Mouse (Mus musculus) CH12.LX (cell line): Measurements from ENCODE around the gene Ermap. TPM values are rescaled to one million over a fixed set of nuclear protein-coding genes. Genes with fewer than 3 reads are reported as not detected.
A peak's percentile ranks its signal among the peaks of the same experiment; 100 is the strongest.

Source experiments
- DNase-seq: peaks from one replicate; pipeline ENCODE4 v3.0.0-alpha.2; 2013; ENCODE audit errors: extremely low read depth
- H3K27ac ChIP-seq: 2 replicates; pipeline ENCODE4 v1.5.1; 2012; ENCODE audit warnings: low read depth, mild to moderate bottlenecking, control low read depth, moderate library complexity; ENCODE audit not compliant: insufficient read depth
- H3K27me3 ChIP-seq: replicated peaks from 2 replicates; pipeline ENCODE3; 2012; ENCODE audit warnings: inconsistent platforms
- H3K36me3 ChIP-seq, 2 experiments: replicated peaks in 1 of 2; 2 replicates each; pipeline versions ENCODE3 to v1.6.1; 2012; ENCODE audit warnings: inconsistent platforms in 1 of 2, low read length in 1 of 2, mild to moderate bottlenecking in 1 of 2, mixed read lengths in 1 of 2, moderate library complexity in 1 of 2; ENCODE audit not compliant: control insufficient read depth in 1 of 2, insufficient read depth in 1 of 2
- H3K4me1 ChIP-seq, 2 experiments: 2 replicates each; pipeline ENCODE4 v1.6.1; 2012; ENCODE audit warnings: inconsistent platforms in 1 of 2, moderate library complexity in 1 of 2; ENCODE audit not compliant: insufficient read depth in 2 of 2, control insufficient read depth in 1 of 2
- H3K4me2 ChIP-seq: 2 replicates; pipeline ENCODE4 v1.6.1; 2012; ENCODE audit warnings: low read depth, mild to moderate bottlenecking, control low read depth; ENCODE audit not compliant: poor library complexity, insufficient read depth, severe bottlenecking
- H3K4me3 ChIP-seq, 3 experiments: fragments of 150-350 bp in 1 of 3; sonication (generic) in 1 of 3; replicated peaks in 1 of 3; 2 replicates each; pipeline versions ENCODE3 to v1.5.1; 2011 to 2012; ENCODE audit warnings: low read depth in 2 of 3, low read length in 2 of 3, mild to moderate bottlenecking in 2 of 3, moderate library complexity in 2 of 3, control low read depth in 1 of 3, improper control_type of control experiment in 1 of 3, inconsistent platforms in 1 of 3, mixed read lengths in 1 of 3; ENCODE audit not compliant: poor library complexity in 1 of 3
- H3K79me2 ChIP-seq: replicated peaks from 2 replicates; pipeline ENCODE4 v1.6.1; 2012; ENCODE audit warnings: mild to moderate bottlenecking, moderate library complexity; ENCODE audit not compliant: control insufficient read depth, poor library complexity, insufficient read depth, severe bottlenecking; ENCODE audit errors: extremely low read depth
- H3K9ac ChIP-seq: 2 replicates; pipeline ENCODE4 v1.6.1; 2012; ENCODE audit warnings: low read depth, mild to moderate bottlenecking, control low read depth, moderate library complexity; ENCODE audit not compliant: insufficient read depth
- H3K9me3 ChIP-seq: replicated peaks from 2 replicates; pipeline ENCODE3; 2012; ENCODE audit warnings: low read length, inconsistent platforms, mixed read lengths
- BHLHE40 ChIP-seq: IDR thresholded peaks from 2 replicates; pipeline ENCODE4 v1.6.1; 2011; ENCODE audit warnings: mild to moderate bottlenecking, low read depth, low read length, improper control_type of control experiment
- CHD2 ChIP-seq: IDR thresholded peaks from 2 replicates; pipeline ENCODE4 v1.6.1; 2011; ENCODE audit warnings: low read length, improper control_type of control experiment
- E2F4 ChIP-seq: IDR thresholded peaks from 2 replicates; pipeline ENCODE4 v1.6.1; 2011; ENCODE audit warnings: low read depth, low read length, improper control_type of control experiment; ENCODE audit not compliant: insufficient replicate concordance
- ELF1 ChIP-seq: IDR thresholded peaks from 2 replicates; pipeline ENCODE4 v1.6.1; 2014; ENCODE audit warnings: low read depth, mild to moderate bottlenecking, inconsistent platforms, low read length, improper control_type of control experiment
- EP300 ChIP-seq: IDR thresholded peaks from 2 replicates; pipeline ENCODE4 v1.6.1; 2011; ENCODE audit warnings: low read length, improper control_type of control experiment
- ETS1 ChIP-seq: conservative IDR thresholded peaks from 2 replicates; pipeline ENCODE4 v1.6.1; 2012; ENCODE audit warnings: low read depth, mild to moderate bottlenecking, inconsistent platforms, low read length, improper control_type of control experiment, moderate library complexity
- HCFC1 ChIP-seq: IDR thresholded peaks from 2 replicates; pipeline ENCODE4 v1.6.1; 2012; ENCODE audit warnings: low read depth, mild to moderate bottlenecking, inconsistent platforms, low read length, improper control_type of control experiment
- JUND ChIP-seq: conservative IDR thresholded peaks from 2 replicates; pipeline ENCODE4 v1.6.1; 2011; ENCODE audit warnings: low read depth, low read length, improper control_type of control experiment
- MAFK ChIP-seq: IDR thresholded peaks from 2 replicates; pipeline ENCODE4 v1.6.1; 2011; ENCODE audit warnings: low read length, improper control_type of control experiment; ENCODE audit not compliant: insufficient replicate concordance
- MAX ChIP-seq: IDR thresholded peaks from 2 replicates; pipeline ENCODE4 v1.6.1; 2011; ENCODE audit warnings: low read length, improper control_type of control experiment
- MAZ ChIP-seq: IDR thresholded peaks from 2 replicates; pipeline ENCODE4 v1.6.1; 2012; ENCODE audit warnings: low read depth, mild to moderate bottlenecking, inconsistent platforms, low read length, improper control_type of control experiment, moderate library complexity
- MEF2A ChIP-seq: IDR thresholded peaks from 2 replicates; pipeline ENCODE4 v1.6.1; 2014; ENCODE audit warnings: low read depth, mild to moderate bottlenecking, inconsistent platforms, low read length, improper control_type of control experiment, borderline replicate concordance
- NRF1 ChIP-seq: IDR thresholded peaks from 2 replicates; pipeline ENCODE4 v1.6.1; 2014; ENCODE audit warnings: low read depth, mild to moderate bottlenecking, inconsistent platforms, low read length, improper control_type of control experiment, moderate library complexity
- POLR2A ChIP-seq: IDR thresholded peaks from 2 replicates; pipeline ENCODE4 v1.6.1; 2011; ENCODE audit warnings: low read depth, mild to moderate bottlenecking, improper control_type of control experiment, low read length
- POLR2AphosphoS2 ChIP-seq: IDR thresholded peaks from 2 replicates; pipeline ENCODE4 v1.6.1; 2011; ENCODE audit warnings: low read depth, low read length, improper control_type of control experiment
- RCOR1 ChIP-seq: conservative IDR thresholded peaks from 2 replicates; pipeline ENCODE4 v1.6.1; 2012; ENCODE audit warnings: low read depth, mild to moderate bottlenecking, inconsistent platforms, low read length, improper control_type of control experiment
- SIN3A ChIP-seq: IDR thresholded peaks from 2 replicates; pipeline ENCODE4 v1.6.1; 2012; ENCODE audit warnings: low read length, improper control_type of control experiment, inconsistent platforms
- SMC3 ChIP-seq: IDR thresholded peaks from 2 replicates; pipeline ENCODE4 v1.6.1; 2011; ENCODE audit warnings: low read depth, low read length, improper control_type of control experiment
- TCF12 ChIP-seq: IDR thresholded peaks from 2 replicates; pipeline ENCODE4 v1.6.1; 2014; ENCODE audit warnings: low read depth, mild to moderate bottlenecking, inconsistent platforms, low read length, improper control_type of control experiment
- USF1 ChIP-seq: IDR thresholded peaks from 2 replicates; pipeline ENCODE4 v1.6.1; 2014; ENCODE audit warnings: low read depth, mild to moderate bottlenecking, inconsistent platforms, low read length, improper control_type of control experiment
- USF2 ChIP-seq: conservative IDR thresholded peaks from 2 replicates; pipeline ENCODE4 v1.6.1; 2011; ENCODE audit warnings: low read depth, low read length, improper control_type of control experiment
- ZKSCAN1 ChIP-seq: IDR thresholded peaks from 2 replicates; pipeline ENCODE4 v1.6.1; 2012; ENCODE audit warnings: low read depth, inconsistent platforms, low read length, improper control_type of control experiment, borderline replicate concordance
- ZNF384 ChIP-seq: IDR thresholded peaks from 2 replicates; pipeline ENCODE4 v1.6.1; 2012; ENCODE audit warnings: low read depth, low read length, improper control_type of control experiment, inconsistent platforms
- dilution Hi-C: fragments of 300-500 bp; cut with MboI; formaldehyde crosslinking; loops from 2 replicates; pipeline ENCODE4 v1.14.3; 2020; ENCODE audit warnings: low sequenced_read_pairs; ENCODE audit not compliant: extremely low pct_unique_long_range_greater_than_20kb, extremely low pct_ligation_motif_present
- in situ Hi-C: fragments of 300-500 bp; cut with MboI; formaldehyde crosslinking; loops from 3 replicates; pipeline ENCODE4 v1.14.3; 2019; ENCODE audit warnings: low sequenced_read_pairs, low pct_ligation_motif_present, low pct_unique_long_range_greater_than_20kb, mixed read lengths
- polyA plus RNA-seq: library from polyadenylated mRNA; unstranded; fragments of >175 nt; gene quantifications from 2 replicates; pipeline ENCODE4 v1.2.1, GENCODE M21; 2012; ENCODE audit warnings: low read depth; ENCODE audit not compliant: insufficient read length
- total RNA-seq, 2 experiments: library from RNA; depleted of rRNA; stranded (reverse); fragments of 300-350 nt in 1 of 2; fragments of >200 nt in 1 of 2; gene quantifications; 2 replicates each; pipeline ENCODE4 v1.2.3; 2012 to 2014

Ermap gene
- total and polyA plus RNA-seq, 3 experiments = not detected

GRCm38 (mm10) chr4:119195582-119196320 is 5.9 kb upstream of the Ermap start:
- H3K79me2 ChIP-seq = no peaks in the 10 kb centered on the region
- dilution Hi-C loops (no loop called here), in situ Hi-C loops (no loop called here)
- no peak overlapping the region for H3K27ac ChIP-seq
- peaks cover 0 to 6% of the 10 kb centered on the region in 2 experiments; a peak in 2 of 4 replicates for H3K4me1 ChIP-seq
- H3K27me3 ChIP-seq = no peaks in the 10 kb centered on the region
- DNase-seq = peak; percentile 16
- H3K4me3 ChIP-seq = peak overlapping the region; percentile 59 to 78 (median 69)
- TF ChIP-seq ZNF384 (peak; percentile 38; the same call in 1 of the 2 replicates), MAZ (no peak)
- H3K4me2 ChIP-seq = peak overlapping the region; percentile 58
- H3K36me3 ChIP-seq = peaks cover 0 to 1% of the 10 kb centered on the region in 2 experiments
- no peaks in the 10 kb centered on the region for H3K9me3 ChIP-seq
- peak overlapping the region; percentile 72 for H3K9ac ChIP-seq

GRCm38 (mm10) chr4:119194909-119195581 is 5.2 kb upstream of the Ermap start, which contains the start of gene Svbp:
TSS of gene Svbp (plus strand) at chr4:119195306.
- in situ Hi-C loops (no loop called here), dilution Hi-C loops (no loop called here)
- Histone ChIP-seq H3K9me3 (no peaks in the 10 kb centered on the region), H3K4me2 (peak within 1 kb of the TSS; percentile 58), H3K4me1 (peaks cover 0 to 6% of the 10 kb centered on the region in 2 experiments; a peak in 2 of 4 replicates), H3K4me3 (peak within 1 kb of the TSS; percentile 59 to 78 (median 69)), H3K9ac (peak within 1 kb of the TSS; percentile 72), H3K36me3 (no peaks in the 10 kb centered on the region)
- DNase-seq = peak; percentile 72
- TF ChIP-seq JUND (no peak), EP300 (no peak), USF2 (no peak), ELF1 (peak; percentile 41), POLR2A (peak; percentile 56), NRF1 (peak; percentile 90)
- TF ChIP-seq, all 38 proteins: peak for 3
- no peaks in the 10 kb centered on the region for H3K79me2 ChIP-seq
- no peak within 1 kb of the TSS for H3K27ac ChIP-seq
- no peaks in the 10 kb centered on the region for H3K27me3 ChIP-seq

GRCm38 (mm10) chr4:119192757-119193156 is 2.9 kb upstream of the Ermap start:
- H3K79me2 ChIP-seq = no peaks in the 10 kb centered on the region
- in situ Hi-C loops = no loop called here
- no peak overlapping the region for H3K9ac ChIP-seq
- peaks cover 4% of the 10 kb centered on the region for H3K27me3 ChIP-seq
- H3K27ac ChIP-seq = no peak overlapping the region
- no peak overlapping the region for H3K4me2 ChIP-seq
- H3K4me3 ChIP-seq = no peak overlapping the region
- no peaks in the 10 kb centered on the region for H3K36me3 ChIP-seq
- H3K9me3 ChIP-seq = no peaks in the 10 kb centered on the region
- DNase-seq = no peak
- dilution Hi-C loops = no loop called here
- H3K4me1 ChIP-seq = peaks cover 0 to 6% of the 10 kb centered on the region in 2 experiments; a peak in 2 of 4 replicates
- TF ChIP-seq TCF12 = no peak
- no peak for TF ChIP-seq BHLHE40
- no peak for TF ChIP-seq RCOR1
- no peak for TF ChIP-seq SMC3
- TF ChIP-seq POLR2AphosphoS2 = no peak
- no peak for TF ChIP-seq HCFC1
- TF ChIP-seq ETS1 = no peak
- no peak for TF ChIP-seq NRF1
- no peak for TF ChIP-seq MEF2A
- TF ChIP-seq CHD2 = no peak
- no peak for TF ChIP-seq EP300
- TF ChIP-seq ZKSCAN1 = no peak
- TF ChIP-seq MAFK = no peak
- TF ChIP-seq MAX = no peak
- TF ChIP-seq SIN3A = no peak
- TF ChIP-seq USF1 = no peak
- TF ChIP-seq E2F4 = no peak
- TF ChIP-seq, all 38 proteins: peak for 0
